Mouse (Mus musculus): ENCODE results near the gene Purb.

- TF ChIP-seq CTCF (IDR thresholded peaks at IDR 0.05; ENCODE audit: extremely low read depth, insufficient read length, insufficient replicate concordance, low read depth, low read length): no peak
- no peak for TF ChIP-seq POLR2A (IDR thresholded peaks at IDR 0.05; ENCODE audit: low read depth, low read length)
Observed at GRCm38 (mm10) chr11:6468541-6468940, 7.2 kb downstream of the Purb start.
